Mouse (Mus musculus): Measurements from ENCODE around the gene Uhrf2.

DNA sequence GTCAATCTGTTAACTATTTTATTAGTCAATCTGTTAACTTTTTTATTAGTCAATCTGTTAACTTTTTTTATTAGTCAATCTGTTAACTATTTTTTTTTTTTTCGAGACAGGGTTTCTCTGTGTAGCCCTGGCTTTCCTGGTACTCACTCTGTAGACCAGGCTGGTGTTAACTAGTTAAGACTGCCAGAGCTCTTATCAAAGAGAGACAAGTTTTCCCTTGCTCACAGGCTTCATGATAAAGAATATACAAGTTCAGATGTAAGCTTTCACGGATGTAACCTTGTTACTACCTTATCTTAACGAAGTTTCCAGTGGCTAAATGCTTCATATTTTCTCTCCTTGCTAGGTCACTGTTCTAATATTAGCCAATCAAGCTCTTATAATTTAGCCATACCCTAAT is 16.0 kb upstream of the Uhrf2 start:
- TF ChIP-seq POLR2A (IDR thresholded peaks at IDR 0.05; ENCODE audit: low read depth, low read length) (no peak), CTCF (conservative IDR thresholded peaks at IDR 0.05 in 1 of 2, IDR thresholded peaks at IDR 0.05 in 1 of 2; ENCODE audit: low read depth in 2 of 2, low read length in 2 of 2) (no peak), CHD2 (IDR thresholded peaks at IDR 0.05; ENCODE audit: low read length) (no peak), CHD1 (IDR thresholded peaks at IDR 0.05; ENCODE audit: low read depth, low read length) (no peak), USF1 (IDR thresholded peaks at IDR 0.05; ENCODE audit: low read depth, low read length) (no peak), ELF1 (IDR thresholded peaks at IDR 0.05; ENCODE audit: low read depth, low read length) (no peak), ZNF384 (IDR thresholded peaks at IDR 0.05; ENCODE audit: low read depth, low read length) (no peak), NELFE (IDR thresholded peaks at IDR 0.05; ENCODE audit: low read depth, low read length) (no peak), BHLHE40 (IDR thresholded peaks at IDR 0.05; ENCODE audit: low read depth, low read length) (no peak), PAX5 (IDR thresholded peaks at IDR 0.05; ENCODE audit: low read length) (no peak), USF2 (conservative IDR thresholded peaks at IDR 0.05; ENCODE audit: low read depth, low read length) (no peak)
